Mouse (Mus musculus) urinary bladder, adult 2 months (tissue): ENCODE results near the gene Pjvk. TPM values are rescaled to one million over a fixed set of nuclear protein-coding genes. Genes with fewer than 3 reads are reported as not detected.

Experiments
- polyA plus RNA-seq: library from polyadenylated mRNA; depleted of rRNA; stranded (reverse); fragments of >200 nt; gene quantifications from 2 replicates; pipeline ENCODE4 v1.2.3, GENCODE M21; 2012; rRNA removed

The Pjvk gene
- polyA plus RNA-seq, 1 experiment, result 0.10 TPM

Other genes with a start within 250 kb of the Pjvk start
- gene Osbpl6, start 242.0 kb upstream of the Pjvk start, polyA plus RNA-seq, result 4.7 and 4.8 TPM in 2 replicates
- gene Prkra, start 461 bp upstream of the Pjvk start, polyA plus RNA-seq, result 36.5 and 40.3 TPM in 2 replicates
- gene Fkbp7, start 24.6 kb downstream of the Pjvk start, polyA plus RNA-seq, result 109 and 114 TPM in 2 replicates
- 33.1 and 41.1 TPM in 2 replicates for gene Plekha3, start 26.8 kb downstream of the Pjvk start, polyA plus RNA-seq